Mouse (Mus musculus) CH12.LX (cell line): ENCODE results near the gene Caskin1. TPM values are rescaled to one million over a fixed set of nuclear protein-coding genes. Genes with fewer than 3 reads are reported as not detected.

Source experiments
- DNase-seq: peaks from one replicate; pipeline ENCODE4 v3.0.0-alpha.2; 2013; ENCODE audit errors: extremely low read depth
- H3K27ac ChIP-seq: 2 replicates; pipeline ENCODE4 v1.5.1; 2012; ENCODE audit warnings: low read depth, mild to moderate bottlenecking, control low read depth, moderate library complexity; ENCODE audit not compliant: insufficient read depth
- H3K27me3 ChIP-seq: replicated peaks from 2 replicates; pipeline ENCODE3; 2012; ENCODE audit warnings: inconsistent platforms
- H3K36me3 ChIP-seq, 2 experiments: replicated peaks in 1 of 2; 2 replicates each; pipeline versions ENCODE3 to v1.6.1; 2012; ENCODE audit warnings: inconsistent platforms in 1 of 2, low read length in 1 of 2, mild to moderate bottlenecking in 1 of 2, mixed read lengths in 1 of 2, moderate library complexity in 1 of 2; ENCODE audit not compliant: control insufficient read depth in 1 of 2, insufficient read depth in 1 of 2
- H3K4me1 ChIP-seq, 2 experiments: 2 replicates each; pipeline ENCODE4 v1.6.1; 2012; ENCODE audit warnings: inconsistent platforms in 1 of 2, moderate library complexity in 1 of 2; ENCODE audit not compliant: insufficient read depth in 2 of 2, control insufficient read depth in 1 of 2
- H3K4me2 ChIP-seq: 2 replicates; pipeline ENCODE4 v1.6.1; 2012; ENCODE audit warnings: low read depth, mild to moderate bottlenecking, control low read depth; ENCODE audit not compliant: poor library complexity, insufficient read depth, severe bottlenecking
- H3K4me3 ChIP-seq, 3 experiments: fragments of 150-350 bp in 1 of 3; sonication (generic) in 1 of 3; replicated peaks in 1 of 3; 2 replicates each; pipeline versions ENCODE3 to v1.5.1; 2011 to 2012; ENCODE audit warnings: low read depth in 2 of 3, low read length in 2 of 3, mild to moderate bottlenecking in 2 of 3, moderate library complexity in 2 of 3, control low read depth in 1 of 3, improper control_type of control experiment in 1 of 3, inconsistent platforms in 1 of 3, mixed read lengths in 1 of 3; ENCODE audit not compliant: poor library complexity in 1 of 3
- H3K79me2 ChIP-seq: replicated peaks from 2 replicates; pipeline ENCODE4 v1.6.1; 2012; ENCODE audit warnings: mild to moderate bottlenecking, moderate library complexity; ENCODE audit not compliant: control insufficient read depth, poor library complexity, insufficient read depth, severe bottlenecking; ENCODE audit errors: extremely low read depth
- H3K9ac ChIP-seq: 2 replicates; pipeline ENCODE4 v1.6.1; 2012; ENCODE audit warnings: low read depth, mild to moderate bottlenecking, control low read depth, moderate library complexity; ENCODE audit not compliant: insufficient read depth
- H3K9me3 ChIP-seq: replicated peaks from 2 replicates; pipeline ENCODE3; 2012; ENCODE audit warnings: low read length, inconsistent platforms, mixed read lengths
- CTCF ChIP-seq, 2 experiments: IDR thresholded peaks in 1 of 2; conservative IDR thresholded peaks in 1 of 2; 2 replicates each; pipeline ENCODE4 v1.5.1; 2011 to 2012; ENCODE audit warnings: low read depth in 2 of 2, low read length in 2 of 2, improper control_type of control experiment in 1 of 2, inconsistent platforms in 1 of 2, mild to moderate bottlenecking in 1 of 2, moderate library complexity in 1 of 2
- EP300 ChIP-seq: IDR thresholded peaks from 2 replicates; pipeline ENCODE4 v1.6.1; 2011; ENCODE audit warnings: low read length, improper control_type of control experiment
- ETS1 ChIP-seq: conservative IDR thresholded peaks from 2 replicates; pipeline ENCODE4 v1.6.1; 2012; ENCODE audit warnings: low read depth, mild to moderate bottlenecking, inconsistent platforms, low read length, improper control_type of control experiment, moderate library complexity
- HCFC1 ChIP-seq: IDR thresholded peaks from 2 replicates; pipeline ENCODE4 v1.6.1; 2012; ENCODE audit warnings: low read depth, mild to moderate bottlenecking, inconsistent platforms, low read length, improper control_type of control experiment
- IRF4 ChIP-seq: IDR thresholded peaks from 2 replicates; pipeline ENCODE4 v1.6.1; 2014; ENCODE audit warnings: low read depth, mild to moderate bottlenecking, inconsistent platforms, low read length, improper control_type of control experiment
- JUN ChIP-seq: IDR thresholded peaks from 2 replicates; pipeline ENCODE4 v1.6.1; 2011; ENCODE audit warnings: low read depth, mild to moderate bottlenecking, low read length, improper control_type of control experiment, moderate library complexity; ENCODE audit not compliant: insufficient read depth
- JUND ChIP-seq: conservative IDR thresholded peaks from 2 replicates; pipeline ENCODE4 v1.6.1; 2011; ENCODE audit warnings: low read depth, low read length, improper control_type of control experiment
- MAFK ChIP-seq: IDR thresholded peaks from 2 replicates; pipeline ENCODE4 v1.6.1; 2011; ENCODE audit warnings: low read length, improper control_type of control experiment; ENCODE audit not compliant: insufficient replicate concordance
- MAX ChIP-seq: IDR thresholded peaks from 2 replicates; pipeline ENCODE4 v1.6.1; 2011; ENCODE audit warnings: low read length, improper control_type of control experiment
- MEF2A ChIP-seq: IDR thresholded peaks from 2 replicates; pipeline ENCODE4 v1.6.1; 2014; ENCODE audit warnings: low read depth, mild to moderate bottlenecking, inconsistent platforms, low read length, improper control_type of control experiment, borderline replicate concordance
- MXI1 ChIP-seq: IDR thresholded peaks from 2 replicates; pipeline ENCODE4 v1.6.1; 2011; ENCODE audit warnings: mild to moderate bottlenecking, low read depth, low read length, improper control_type of control experiment
- NELFE ChIP-seq: IDR thresholded peaks from 2 replicates; pipeline ENCODE4 v1.6.1; 2011; ENCODE audit warnings: low read depth, low read length, improper control_type of control experiment
- POLR2A ChIP-seq: IDR thresholded peaks from 2 replicates; pipeline ENCODE4 v1.6.1; 2011; ENCODE audit warnings: low read depth, mild to moderate bottlenecking, improper control_type of control experiment, low read length
- POLR2AphosphoS2 ChIP-seq: IDR thresholded peaks from 2 replicates; pipeline ENCODE4 v1.6.1; 2011; ENCODE audit warnings: low read depth, low read length, improper control_type of control experiment
- RAD21 ChIP-seq: IDR thresholded peaks from 2 replicates; pipeline ENCODE4 v1.6.1; 2011; ENCODE audit warnings: low read depth, mild to moderate bottlenecking, low read length, improper control_type of control experiment, moderate library complexity
- SMC3 ChIP-seq: IDR thresholded peaks from 2 replicates; pipeline ENCODE4 v1.6.1; 2011; ENCODE audit warnings: low read depth, low read length, improper control_type of control experiment
- TBP ChIP-seq: conservative IDR thresholded peaks from 2 replicates; pipeline ENCODE4 v1.6.1; 2011; ENCODE audit warnings: low read depth, low read length, improper control_type of control experiment
- TCF12 ChIP-seq: IDR thresholded peaks from 2 replicates; pipeline ENCODE4 v1.6.1; 2014; ENCODE audit warnings: low read depth, mild to moderate bottlenecking, inconsistent platforms, low read length, improper control_type of control experiment
- ZC3H11A ChIP-seq: IDR thresholded peaks from 2 replicates; pipeline ENCODE4 v1.6.1; 2012; ENCODE audit warnings: low read depth, mild to moderate bottlenecking, inconsistent platforms, low read length, improper control_type of control experiment
- ZMIZ1 ChIP-seq: IDR thresholded peaks from 2 replicates; pipeline ENCODE4 v1.6.1; 2012; ENCODE audit warnings: low read depth, mild to moderate bottlenecking, inconsistent platforms, low read length, improper control_type of control experiment
- dilution Hi-C: fragments of 300-500 bp; cut with MboI; formaldehyde crosslinking; loops from 2 replicates; pipeline ENCODE4 v1.14.3; 2020; ENCODE audit warnings: low sequenced_read_pairs; ENCODE audit not compliant: extremely low pct_unique_long_range_greater_than_20kb, extremely low pct_ligation_motif_present
- in situ Hi-C: fragments of 300-500 bp; cut with MboI; formaldehyde crosslinking; loops from 3 replicates; pipeline ENCODE4 v1.14.3; 2019; ENCODE audit warnings: low sequenced_read_pairs, low pct_ligation_motif_present, low pct_unique_long_range_greater_than_20kb, mixed read lengths
- polyA plus RNA-seq: library from polyadenylated mRNA; unstranded; fragments of >175 nt; gene quantifications from 2 replicates; pipeline ENCODE4 v1.2.1, GENCODE M21; 2012; ENCODE audit warnings: low read depth; ENCODE audit not compliant: insufficient read length
- total RNA-seq, 2 experiments: library from RNA; depleted of rRNA; stranded (reverse); fragments of 300-350 nt in 1 of 2; fragments of >200 nt in 1 of 2; gene quantifications; 2 replicates each; pipeline ENCODE4 v1.2.3; 2012 to 2014

Caskin1 gene
- 0.08 and 0.21 TPM in 2 replicates for total RNA-seq (2012; rRNA removed)
- total RNA-seq (2014; rRNA removed) = not detected in 2 replicates
- polyA plus RNA-seq = 0.71 and 0.80 TPM in 2 replicates

- Histone ChIP-seq H3K9ac (no peak within 1 kb of the TSS; the same call in 1 of the 2 replicates), H3K4me3 (peak within 1 kb of the TSS in 1 of 3 experiments; percentile 47), H3K36me3 (no peaks in the 10 kb centered on the region), H3K4me2 (peak within 1 kb of the TSS; percentile 76), H3K79me2 (no peaks in the 10 kb centered on the region), H3K4me1 (peaks cover 5 to 6% of the 10 kb centered on the region in 2 experiments; a peak in 2 of 4 replicates), H3K27me3 (peaks cover 56% of the 10 kb centered on the region), H3K27ac (no peak within 1 kb of the TSS), H3K9me3 (no peaks in the 10 kb centered on the region)
- in situ Hi-C loops = no loop called here
- TF ChIP-seq ZC3H11A (no peak), MAX (no peak), MXI1 (no peak), TBP (no peak), NELFE (no peak), RAD21 (no peak), MAFK (no peak), MEF2A (no peak), EP300 (no peak)
- dilution Hi-C loops = no loop called here
- no peak for DNase-seq
Observed at GRCm38 (mm10) chr17:24488186-24488661, at the start of gene Caskin1. Gene Caskin1, plus strand, starts transcription at chr17:24488601.

DNA sequence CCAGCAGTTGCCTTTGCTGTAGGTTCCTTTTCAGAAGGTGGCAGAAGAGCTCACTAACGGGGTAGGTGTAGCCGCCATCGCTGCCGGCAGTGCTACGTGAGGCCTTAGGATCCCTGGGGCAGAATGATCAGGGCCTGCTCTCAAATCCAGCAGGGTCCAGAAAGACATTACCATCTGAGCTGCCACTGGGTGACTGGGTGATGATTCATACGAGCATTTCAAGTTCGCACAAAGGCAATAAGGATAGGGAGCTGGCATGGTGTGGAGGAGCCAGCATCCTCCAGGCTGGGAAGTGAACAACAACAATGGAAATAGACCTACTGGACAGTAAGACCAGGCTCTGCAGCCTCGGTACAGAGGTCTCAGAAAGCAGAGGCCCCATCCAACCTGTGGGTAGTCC, 48.0 kb upstream of the Caskin1 start:
- Histone ChIP-seq H3K9ac (no peak overlapping the region), H3K4me3 (no peak overlapping the region), H3K79me2 (no peaks in the 10 kb centered on the region), H3K4me1 (no peaks in the 10 kb centered on the region), H3K27me3 (no peaks in the 10 kb centered on the region), H3K4me2 (no peak overlapping the region), H3K27ac (no peak overlapping the region), H3K36me3 (peaks cover 88 to 100% of the 10 kb centered on the region in 2 experiments), H3K9me3 (no peaks in the 10 kb centered on the region)
- dilution Hi-C loops (no loop called here), in situ Hi-C loops (no loop called here)
- no peak for DNase-seq
- no peak for TF ChIP-seq TBP
- 0 out of 2 replicates have a peak, but pooled peaks have one; percentile 1 for TF ChIP-seq ZMIZ1

DNA sequence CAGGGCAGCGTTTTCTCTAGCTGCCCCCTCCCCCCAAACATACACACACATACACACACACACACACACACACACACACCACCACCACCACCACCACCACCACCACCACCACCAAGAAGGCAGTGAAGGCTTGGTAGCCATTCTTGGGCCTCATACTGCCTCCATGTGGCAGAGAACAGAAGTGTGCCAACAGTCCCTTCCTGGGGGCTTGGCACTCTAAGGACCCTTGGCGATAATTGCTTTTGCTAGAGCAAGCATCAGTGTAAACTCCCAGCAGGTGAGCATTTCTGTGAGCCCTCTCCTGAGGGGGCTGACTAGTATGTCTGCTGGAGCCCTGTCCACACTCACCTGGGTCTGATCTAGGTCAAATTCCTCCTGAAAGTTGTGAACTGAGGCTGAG, 47.3 kb upstream of the Caskin1 start:
- dilution Hi-C loops (no loop called here), in situ Hi-C loops (no loop called here)
- TF ChIP-seq MEF2A (no peak), SMC3 (peak; percentile 14; the same call in 1 of the 2 replicates), IRF4 (no peak), TCF12 (no peak), POLR2A (no peak), CTCF (conservative IDR thresholded peaks at IDR 0.05 in 1 of 2, IDR thresholded peaks at IDR 0.05 in 1 of 2; ENCODE audit: low read depth in 2 of 2, low read length in 2 of 2) (peak in 1 of 2 experiments; percentile 50; a peak in 2 of 4 replicates), JUND (no peak), ETS1 (no peak), TBP (no peak), ZMIZ1 (no peak), JUN (no peak), POLR2AphosphoS2 (no peak), MAFK (no peak), RAD21 (peak; percentile 21), HCFC1 (no peak)
- Histone ChIP-seq H3K4me1 (no peaks in the 10 kb centered on the region), H3K27ac (no peak overlapping the region), H3K9ac (no peak overlapping the region), H3K9me3 (no peaks in the 10 kb centered on the region), H3K4me2 (no peak overlapping the region), H3K4me3 (no peak overlapping the region), H3K27me3 (no peaks in the 10 kb centered on the region), H3K36me3 (peaks cover 87 to 100% of the 10 kb centered on the region in 2 experiments), H3K79me2 (no peaks in the 10 kb centered on the region)
- DNase-seq = no peak
